Comparison of ENCODE assay signal across 13 mouse cellular contexts in the genomic region with DNA sequence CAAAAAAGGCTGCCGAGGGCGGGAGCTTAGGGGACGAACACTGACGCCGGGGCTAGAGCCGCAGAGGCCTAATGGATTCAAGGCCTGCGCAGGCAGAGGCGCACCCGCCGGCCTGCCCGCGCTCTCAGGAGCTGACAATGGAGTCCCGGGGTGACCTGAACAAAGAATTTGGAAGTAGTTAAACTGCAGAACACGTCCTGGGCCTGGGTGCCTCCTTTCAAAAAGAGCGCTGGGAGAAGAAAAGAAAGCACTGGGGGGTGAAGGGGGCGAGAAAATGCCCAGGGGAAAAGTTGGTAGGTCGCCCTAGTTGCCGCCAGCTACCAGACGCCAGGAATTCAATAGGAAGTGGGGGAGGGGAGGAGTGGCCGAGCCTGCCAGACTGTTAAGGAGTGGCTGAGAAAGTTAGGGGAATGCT. TPM values are rescaled to one million over a fixed set of nuclear protein-coding genes. Genes with fewer than 3 reads are reported as not detected.
DNase-seq lines count a peak whose midpoint lies in the region; ATAC-seq and TF ChIP-seq lines count a peak whose summit lies in the region.
"Had no signal": no experiment of that assay in that cellular context is flagged by ENCODE, and none has a peak within 500 bp of the region (broad histone marks: within the 10 kb centered on the region; RNA-seq: fewer than 3 reads in every experiment).

No protein-coding gene starts in this region.

- H3K27me3 ChIP-seq in ES-Bruce4 (ENCODE audit: control insufficient read depth, insufficient read depth, low read length, poor library complexity, severe bottlenecking) = peaks cover 19% of the 10 kb centered on the region
- H3K27me3 ChIP-seq in forebrain, embryonic 14.5 days (replicated peaks; ENCODE audit: control insufficient read depth, insufficient read depth, low read length) = no peaks in the 10 kb centered on the region
- H3K27me3 ChIP-seq in midbrain, embryonic 11.5 days (ENCODE audit: control insufficient read depth, insufficient read depth, low read length) = peaks cover 65% of the 10 kb centered on the region
- H3K27me3 ChIP-seq in intestine, embryonic 15.5 days (replicated peaks) = peaks cover 83% of the 10 kb centered on the region

- 1% methylated on average over 20 of the region's 20 CpGs for WGBS in forebrain, embryonic 14.5 days
- 1% methylated on average over 20 of the region's 20 CpGs for WGBS in midbrain, embryonic 11.5 days
- WGBS in intestine, embryonic 15.5 days = 3% methylated on average over 20 of the region's 20 CpGs

- intact Hi-C loops in heart, postnatal 36 days (cut with DNase I) = loop anchor here (5.0 kb wide), 2 partner anchors 150 to 230 kb away; no protein-coding TSS in a partner anchor

- peak overlapping the region; percentile 99 for H3K4me2 ChIP-seq in forebrain, embryonic 14.5 days (ENCODE audit: low read length)
- H3K4me2 ChIP-seq in midbrain, embryonic 11.5 days = peak overlapping the region; percentile 58
- no peak overlapping the region for H3K4me2 ChIP-seq in intestine, embryonic 15.5 days (replicated peaks)
- H3K4me2 ChIP-seq: embryonic facial prominence, embryonic 12.5 days; liver, embryonic 13.5 days had no signal

- no peak overlapping the region for H3K4me3 ChIP-seq in ES-Bruce4 (ENCODE audit: low read depth, low read length)
- H3K4me3 ChIP-seq in forebrain, embryonic 14.5 days (ENCODE audit: low read depth, low read length) = peak overlapping the region; percentile 99; the same call in 1 of the 2 replicates
- H3K4me3 ChIP-seq in midbrain, embryonic 11.5 days (ENCODE audit: low read depth, low read length) = peak overlapping the region; percentile 1; the same call in 1 of the 2 replicates
- no peak overlapping the region for H3K4me3 ChIP-seq in intestine, embryonic 15.5 days (replicated peaks)
- H3K4me3 ChIP-seq: embryonic facial prominence, embryonic 12.5 days; liver, embryonic 13.5 days had no signal

- TF ChIP-seq EP300 in ES-Bruce4 (IDR thresholded peaks at IDR 0.05; ENCODE audit: insufficient read depth, low read depth, low read length) = 0 out of 2 replicates have a peak, but pooled peaks have one; percentile 5

- H3K36me3 ChIP-seq in ES-Bruce4 (ENCODE audit: control insufficient read depth, insufficient read depth, low read length, poor library complexity, severe bottlenecking) = no peaks in the 10 kb centered on the region
- peaks cover 15% of the 10 kb centered on the region for H3K36me3 ChIP-seq in forebrain, embryonic 14.5 days (ENCODE audit: control insufficient read depth, insufficient read depth, low read length)
- H3K36me3 ChIP-seq in midbrain, embryonic 11.5 days (ENCODE audit: control insufficient read depth, insufficient read depth, low read length) = no peaks in the 10 kb centered on the region
- no peaks in the 10 kb centered on the region for H3K36me3 ChIP-seq in intestine, embryonic 15.5 days
- H3K36me3 ChIP-seq: embryonic facial prominence, embryonic 12.5 days; liver, embryonic 13.5 days had no signal

- peak; percentile 32 for ATAC-seq in forebrain, embryonic 14.5 days
- peak; percentile 63 for ATAC-seq in midbrain, embryonic 11.5 days (ENCODE audit: low FRiP score)
- no peak for ATAC-seq in intestine, embryonic 15.5 days

- no peaks in the 10 kb centered on the region for H3K9me3 ChIP-seq in ES-Bruce4 (replicated peaks; ENCODE audit: control insufficient read depth, insufficient read depth, low read length, poor library complexity, severe bottlenecking)
- no peaks in the 10 kb centered on the region for H3K9me3 ChIP-seq in forebrain, embryonic 14.5 days (replicated peaks; ENCODE audit: control insufficient read depth, low read length)
- no peaks in the 10 kb centered on the region for H3K9me3 ChIP-seq in midbrain, embryonic 11.5 days (ENCODE audit: control insufficient read depth, low read length)
- H3K9me3 ChIP-seq in intestine, embryonic 15.5 days = no peaks in the 10 kb centered on the region
- H3K9me3 ChIP-seq: embryonic facial prominence, embryonic 12.5 days; liver, embryonic 13.5 days had no signal

- TF ChIP-seq CTCF in ES-Bruce4 (IDR thresholded peaks at IDR 0.05; ENCODE audit: low read depth, low read length) = no peak

- peak; percentile 19 for DNase-seq in brain, adult 2 months (ENCODE audit: low read depth, low spot score)
- DNase-seq in forebrain, embryonic 14.5 days (ENCODE audit: low spot score) = peak; percentile 90
- DNase-seq in midbrain, embryonic 11.5 days (ENCODE audit: low spot score, missing footprints) = peak; percentile 98
- DNase-seq in kidney, postnatal 36 days = no peak
- no peak for DNase-seq in heart, postnatal 36 days
- DNase-seq in urinary bladder, postnatal 14 days (ENCODE audit: low spot score) = no peak
- DNase-seq: adrenal gland, postnatal 14 days; gastrocnemius, postnatal 36 days; kidney, adult 11 months; liver, embryonic 13.5 days had no signal

- no peak for TF ChIP-seq POLR2A in ES-Bruce4 (IDR thresholded peaks at IDR 0.05; ENCODE audit: insufficient read depth, low read length)

- no peaks in the 10 kb centered on the region for H3K4me1 ChIP-seq in ES-Bruce4 (ENCODE audit: control insufficient read depth, insufficient read depth, low read length)
- peaks cover 19% of the 10 kb centered on the region for H3K4me1 ChIP-seq in forebrain, embryonic 14.5 days (ENCODE audit: control insufficient read depth, insufficient read depth, low read length)
- H3K4me1 ChIP-seq in midbrain, embryonic 11.5 days (ENCODE audit: control insufficient read depth, insufficient read depth, low read length) = peaks cover 41% of the 10 kb centered on the region
- peaks cover 10% of the 10 kb centered on the region for H3K4me1 ChIP-seq in intestine, embryonic 15.5 days (replicated peaks)
- H3K4me1 ChIP-seq: liver, embryonic 13.5 days had no signal

- H3K9ac ChIP-seq in ES-Bruce4 (ENCODE audit: low read depth, poor library complexity, severe bottlenecking) = no peak overlapping the region
- peak overlapping the region; percentile 100 for H3K9ac ChIP-seq in forebrain, embryonic 14.5 days (ENCODE audit: low read length)
- peak overlapping the region; percentile 57; the same call in 1 of the 2 replicates for H3K9ac ChIP-seq in midbrain, embryonic 11.5 days (ENCODE audit: low read length)
- no peak overlapping the region for H3K9ac ChIP-seq in intestine, embryonic 15.5 days
- H3K9ac ChIP-seq: embryonic facial prominence, embryonic 12.5 days; liver, embryonic 13.5 days had no signal

- no peak overlapping the region for H3K27ac ChIP-seq in ES-Bruce4 (ENCODE audit: insufficient read depth, low read length)
- H3K27ac ChIP-seq in forebrain, embryonic 14.5 days (ENCODE audit: low read depth, low read length) = peak overlapping the region; percentile 100
- H3K27ac ChIP-seq in midbrain, embryonic 11.5 days (ENCODE audit: low read depth, low read length) = peak overlapping the region; percentile 92
- no peak overlapping the region for H3K27ac ChIP-seq in intestine, embryonic 15.5 days
- H3K27ac ChIP-seq: embryonic facial prominence, embryonic 12.5 days; liver, embryonic 13.5 days had no signal

RNA-seq across cellular contexts. Expression of a gene that starts 31.5 kb away (rescaled TPM):
- polyA plus RNA-seq in ES-Bruce4 (2011; ENCODE audit: insufficient read depth, insufficient read length, low read depth, missing spikeins) = 75.8 and 78.3 TPM in 2 replicates
- 20.2 and 23.4 TPM in 2 replicates for polyA plus RNA-seq in forebrain, embryonic 14.5 days (2014; fragmentation: Nextera tagmentation; extraction: Ambion mirVana)
- polyA plus RNA-seq in midbrain, embryonic 11.5 days (2014; fragmentation: Nextera tagmentation; extraction: Ambion mirVana) = 24.0 and 26.7 TPM in 2 replicates
- 34.7 and 39.9 TPM in 2 replicates for polyA plus RNA-seq in intestine, embryonic 15.5 days (2015; fragmentation: Nextera tagmentation; extraction: Ambion mirVana)
- total RNA-seq in heart, postnatal 36 days (2021) = 10 to 100 TPM; 58.9 to 60.7 TPM

Comparison
In these comparisons a context has a peak if more than half of its experiments do, and no peak if none do; other contexts are left out.
1. H3K27ac ChIP-seq: peak in forebrain, embryonic 14.5 days (single experiment) and midbrain, embryonic 11.5 days (single experiment); none in ES-Bruce4 (single experiment) and intestine, embryonic 15.5 days (single experiment).
2. H3K4me3 ChIP-seq: peak in forebrain, embryonic 14.5 days (single experiment) and midbrain, embryonic 11.5 days (single experiment); none in ES-Bruce4 (single experiment) and intestine, embryonic 15.5 days (single experiment).
3. H3K9ac ChIP-seq: peak in forebrain, embryonic 14.5 days (single experiment) and midbrain, embryonic 11.5 days (single experiment); none in ES-Bruce4 (single experiment) and intestine, embryonic 15.5 days (single experiment).
4. DNase-seq: peak in brain, adult 2 months (single experiment), forebrain, embryonic 14.5 days (single experiment) and midbrain, embryonic 11.5 days (single experiment); none in kidney, postnatal 36 days (0 of 2), heart, postnatal 36 days (0 of 2) and urinary bladder, postnatal 14 days (single experiment).